Mouse (Mus musculus): ENCODE data around the gene Rps18.
A peak's percentile ranks its signal among the peaks of the same experiment; 100 is the strongest.
"Not testable (repeated sequence)": the region's sequence is repeated elsewhere in the genome, so short reads cannot be mapped to it uniquely, and the experiment has no call there.

Gene Rps18

DNA sequence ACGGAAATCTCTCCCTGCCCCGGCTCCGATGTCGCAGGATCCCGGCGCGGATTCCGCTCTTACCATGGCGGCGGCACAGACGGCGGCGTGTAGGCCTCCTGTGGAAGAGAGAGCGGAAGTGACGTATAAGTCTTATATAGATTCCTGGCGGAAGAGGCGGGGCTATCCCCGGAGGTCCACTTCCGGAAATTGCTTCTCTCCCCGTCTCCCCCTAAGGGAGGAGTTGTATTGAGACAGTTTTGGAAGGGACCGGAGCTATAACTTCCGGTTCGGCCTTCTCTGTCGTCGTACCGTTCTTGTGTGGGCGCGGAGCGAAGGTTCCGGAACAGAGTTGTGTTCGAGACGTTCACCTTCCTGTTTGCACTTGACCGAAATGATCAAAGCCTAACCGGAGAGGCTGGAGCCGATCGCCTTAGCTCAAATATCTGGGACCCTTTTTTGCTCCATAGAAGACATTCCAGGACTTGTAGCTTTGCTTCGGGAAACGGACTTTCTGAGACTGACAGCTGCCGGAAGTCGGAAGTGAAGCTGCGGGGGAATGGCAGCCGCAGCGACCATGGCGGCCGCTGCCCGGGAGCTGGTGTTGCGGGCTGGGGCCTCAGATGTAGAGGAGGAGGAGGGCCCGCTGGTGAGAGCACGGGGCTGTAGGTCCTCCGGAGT lies at the start of gene Rps18, which contains the start of gene Vps52:
TSS of gene Rps18 (minus strand) at position 447 of the 660 bp plus-strand sequence.
TSS of gene Vps52 (plus strand) at position 258 of the 660 bp plus-strand sequence.
- DNase-seq (ENCODE audit: low spot score) = peak; percentile 95

- DNase-seq (ENCODE audit: low spot score) = no peak
Measured at GRCm38 (mm10) chr17:34003426-34003825, 47.6 kb upstream of the Rps18 start.

GRCm38 (mm10) chr17:34000796-34001195 lies 45.0 kb upstream of the Rps18 start:
- DNase-seq (ENCODE audit: low spot score) = not testable (repeated sequence)

DNA sequence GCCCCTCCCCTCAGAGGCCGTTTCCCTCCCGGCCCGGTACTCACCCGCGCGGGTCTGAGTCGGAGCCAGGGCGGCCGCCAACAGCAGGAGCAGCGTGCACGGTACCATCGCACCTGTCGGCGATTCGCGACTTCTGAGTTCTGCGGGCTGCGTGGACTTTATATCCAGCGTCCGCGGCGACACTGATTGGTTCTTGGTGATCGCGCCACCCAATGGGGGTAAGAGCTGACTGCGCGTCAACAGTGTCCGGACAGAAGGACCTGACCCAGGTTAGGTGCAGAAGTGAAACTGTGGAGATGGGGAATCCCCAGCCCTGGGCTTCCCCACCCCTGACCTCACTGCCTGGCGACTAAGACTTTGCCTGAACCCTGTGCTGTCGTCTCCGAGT lies 44.3 kb upstream of the Rps18 start, which contains the start of gene H2-K1:
TSS of gene H2-K1 (minus strand) at position 198 of the 388 bp plus-strand sequence.
- peak; percentile 76 for DNase-seq (ENCODE audit: low spot score)

DNA sequence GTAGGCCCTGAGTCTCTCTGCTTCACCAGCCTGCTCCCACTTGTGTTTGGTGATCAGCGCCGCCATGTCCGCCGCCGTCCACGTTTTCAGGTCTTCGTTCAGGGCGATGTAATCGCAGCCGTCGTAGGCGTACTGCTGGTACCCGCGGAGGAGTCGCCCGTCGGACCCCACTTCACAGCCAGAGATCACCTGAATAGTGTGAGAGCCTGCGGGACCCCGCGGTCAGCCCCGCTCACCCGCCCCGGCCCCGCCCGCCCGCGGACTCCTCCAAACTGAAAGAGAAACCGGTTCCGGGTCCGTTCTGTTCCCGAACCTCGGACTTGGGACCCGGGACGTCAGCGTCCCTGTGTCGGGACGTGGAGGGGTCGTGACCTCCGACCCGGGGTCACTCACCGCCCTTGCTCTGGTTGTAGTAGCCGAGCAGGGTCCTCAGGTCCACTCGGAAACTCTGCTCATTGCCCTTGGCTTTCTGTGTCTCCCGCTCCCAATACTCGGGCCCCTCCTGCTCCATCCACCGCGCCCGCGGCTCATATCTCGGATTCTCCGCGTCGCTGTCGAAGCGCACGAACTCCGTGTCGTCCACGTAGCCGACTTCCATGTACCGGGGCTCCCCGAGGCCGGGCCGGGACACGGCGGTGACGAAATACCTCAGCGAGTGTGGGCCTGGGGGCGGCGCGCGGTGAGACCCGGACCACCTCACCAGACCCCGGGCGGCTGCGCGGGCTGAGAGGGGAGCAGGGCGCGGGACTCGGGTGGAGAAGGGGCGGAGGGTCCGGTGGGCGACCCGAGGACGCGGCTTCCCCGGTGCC lies 43.7 kb upstream of the Rps18 start:
- DNase-seq (ENCODE audit: low spot score) = peak; percentile 21

GRCm38 (mm10) chr17:33998697-33999096 lies 42.9 kb upstream of the Rps18 start:
- not testable (repeated sequence) for DNase-seq (ENCODE audit: low spot score)

DNA sequence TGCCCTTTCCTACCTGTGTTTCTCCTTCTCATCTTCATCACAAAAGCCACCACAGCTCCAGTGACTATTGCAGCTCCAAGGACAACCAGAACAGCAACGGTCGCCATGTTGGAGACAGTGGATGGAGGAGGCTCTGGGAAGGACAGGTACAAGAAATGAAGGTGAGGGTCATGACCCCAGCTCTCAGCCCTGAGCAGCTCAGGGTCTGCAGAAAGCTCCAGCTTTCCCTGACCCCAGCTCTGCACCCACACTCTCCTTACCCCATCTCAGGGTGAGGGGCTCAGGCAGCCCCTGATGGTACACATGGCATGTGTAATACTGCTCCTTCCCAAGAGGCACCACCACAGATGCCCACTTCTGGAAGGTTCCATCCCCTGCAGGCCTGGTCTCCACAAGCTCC lies 41.2 kb upstream of the Rps18 start:
- DNase-seq (ENCODE audit: low spot score) = not testable (repeated sequence)

GRCm38 (mm10) chr17:33995651-33996050 lies 39.9 kb upstream of the Rps18 start:
- DNase-seq (ENCODE audit: low spot score) = no peak

- no peak for DNase-seq (ENCODE audit: low spot score)
Measured at GRCm38 (mm10) chr17:33994959-33995358, 39.2 kb upstream of the Rps18 start.

- DNase-seq (ENCODE audit: low spot score) = peak; percentile 40
Measured at GRCm38 (mm10) chr17:33991788-33992664, 36.2 kb upstream of the Rps18 start.

GRCm38 (mm10) chr17:33982136-33982535 lies 26.3 kb upstream of the Rps18 start:
- peak; percentile 35 for DNase-seq (ENCODE audit: low spot score)

GRCm38 (mm10) chr17:33981192-33981909 lies 25.6 kb upstream of the Rps18 start:
- DNase-seq (ENCODE audit: low spot score) = peak; percentile 92

DNA sequence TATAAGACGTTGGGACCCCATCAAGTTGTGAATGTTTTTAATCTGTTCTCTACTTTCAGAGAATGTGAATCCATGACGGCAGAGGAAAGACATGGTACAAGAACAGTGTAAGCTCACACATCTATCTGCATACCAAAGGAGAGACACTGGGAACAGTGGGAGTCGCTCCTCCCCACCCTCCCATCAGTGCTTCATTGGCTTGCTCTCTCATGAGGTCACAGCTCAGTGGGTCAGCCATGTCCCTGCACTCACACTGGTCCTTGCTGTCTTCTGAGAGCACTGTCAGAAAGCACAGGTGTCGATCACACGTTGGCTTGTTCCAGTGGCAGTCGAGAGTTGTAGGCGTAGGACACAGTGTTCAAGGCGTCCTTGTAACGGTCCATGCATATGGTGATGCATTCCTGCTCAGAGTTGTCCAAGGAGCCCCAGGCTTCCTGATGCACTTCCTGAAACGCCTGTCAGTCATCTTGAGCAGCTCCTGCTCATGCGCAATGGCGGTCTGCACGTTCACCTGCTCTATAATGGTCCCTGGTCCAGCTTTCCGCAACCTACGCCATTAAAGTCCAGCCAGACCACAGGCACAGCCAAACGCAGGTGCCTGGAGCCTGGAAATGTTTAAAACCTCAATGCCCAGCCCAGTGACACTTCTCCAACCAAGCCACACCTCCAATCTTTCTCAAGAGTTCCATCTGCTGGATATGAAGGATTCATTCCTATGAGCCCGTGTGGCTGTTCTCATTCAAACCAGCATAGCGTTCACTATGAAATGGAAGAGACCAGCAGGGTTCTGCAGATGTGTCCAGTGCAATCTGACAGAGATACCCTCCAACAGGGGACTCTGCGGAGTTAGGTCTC lies 24.6 kb upstream of the Rps18 start:
- no peak for DNase-seq (ENCODE audit: low spot score)

DNA sequence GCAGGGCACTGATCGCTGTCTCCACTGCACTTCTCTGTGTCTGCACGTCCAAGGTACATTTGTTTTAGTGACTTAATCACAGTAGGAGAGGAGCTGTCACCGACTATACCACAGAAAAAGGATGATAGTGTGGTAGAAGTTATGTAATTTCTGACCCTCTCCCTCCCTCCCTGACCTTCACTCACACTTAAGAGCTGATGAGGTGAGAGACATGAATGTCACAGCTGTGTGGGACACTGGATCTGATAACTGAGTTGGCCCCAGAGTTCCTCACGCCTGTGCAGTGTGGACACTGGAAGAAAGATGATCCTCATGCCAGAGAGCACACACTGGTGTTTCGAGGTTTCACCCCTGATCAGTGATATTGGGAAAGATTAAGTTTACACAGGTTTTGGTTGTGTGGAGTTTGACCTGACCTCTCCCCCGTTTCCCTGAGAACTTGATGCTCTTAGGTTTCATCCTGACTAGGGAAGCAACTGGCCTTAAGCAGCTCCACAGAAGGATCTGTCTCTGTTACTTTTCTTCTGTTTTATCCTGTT lies 23.8 kb upstream of the Rps18 start:
- no peak for DNase-seq (ENCODE audit: low spot score)

DNA sequence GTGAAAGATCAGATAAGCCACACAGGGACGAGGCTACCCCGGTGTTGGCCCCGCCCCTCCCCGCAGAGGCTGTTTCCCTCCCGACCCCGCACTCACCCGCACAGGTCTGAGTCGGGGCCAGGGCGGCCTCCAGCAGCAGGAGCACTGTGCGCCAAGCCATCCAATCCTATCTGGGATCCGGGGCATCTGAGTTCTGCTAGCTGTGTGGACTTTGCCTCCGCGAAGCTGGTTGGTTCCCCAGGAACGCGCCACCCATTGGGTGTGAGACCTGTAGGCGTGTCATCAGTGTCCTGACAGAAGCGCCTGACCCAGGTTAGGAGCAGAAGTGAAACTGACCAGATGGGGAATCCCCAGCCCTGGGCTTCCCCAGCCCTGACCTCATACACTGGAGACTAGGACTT lies 22.8 kb upstream of the Rps18 start:
- DNase-seq (ENCODE audit: low spot score) = peak; percentile 90

GRCm38 (mm10) chr17:33977861-33978557 lies 22.2 kb upstream of the Rps18 start:
- no peak for DNase-seq (ENCODE audit: low spot score)

GRCm38 (mm10) chr17:33973572-33973971 lies 17.8 kb upstream of the Rps18 start:
- no peak for DNase-seq (ENCODE audit: low spot score)

DNA sequence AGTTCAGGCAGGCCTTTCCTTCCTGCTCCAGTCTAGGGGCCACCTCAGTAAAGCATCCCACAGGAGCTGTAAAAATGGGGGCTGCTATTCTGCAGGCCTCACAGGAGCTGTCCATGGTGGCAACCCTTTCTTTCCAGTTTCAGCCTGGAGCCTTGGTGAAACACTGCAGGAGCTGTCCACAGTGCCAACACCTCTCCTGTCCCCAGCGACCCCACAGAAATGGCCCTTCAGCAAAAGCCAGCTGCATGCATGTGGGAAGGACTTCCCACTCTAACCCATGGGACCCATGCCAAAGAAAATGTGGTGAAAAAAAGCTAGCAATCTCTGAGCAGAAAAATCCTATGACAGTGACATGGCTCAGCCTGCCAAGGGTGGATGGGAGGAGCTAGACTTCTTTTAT lies 16.9 kb upstream of the Rps18 start:
- peak; percentile 55 for DNase-seq (ENCODE audit: low spot score)

GRCm38 (mm10) chr17:33969394-33969793 lies 13.6 kb upstream of the Rps18 start:
- no peak for DNase-seq (ENCODE audit: low spot score)

- DNase-seq (ENCODE audit: low spot score) = no peak
Measured at GRCm38 (mm10) chr17:33968927-33969326, 13.1 kb upstream of the Rps18 start.
